26 mouse cellular contexts compared by ENCODE assay signal in genomic region chr10:20326226-20326625, GRCm38 (mm10). TPM values are rescaled to one million over a fixed set of nuclear protein-coding genes. Genes with fewer than 3 reads are reported as not detected.
"Had no signal": no experiment of that assay in that cellular context is flagged by ENCODE, and none has a peak within 500 bp of the region (broad histone marks: within the 10 kb centered on the region; RNA-seq: fewer than 3 reads in every experiment).

No protein-coding gene starts in this region.

- H3K9ac ChIP-seq: embryonic facial prominence, embryonic 12.5 days; embryonic facial prominence, embryonic 13.5 days; embryonic facial prominence, embryonic 15.5 days; forebrain, embryonic 12.5 days; forebrain, embryonic 13.5 days; forebrain, embryonic 15.5 days; forebrain, postnatal 0 days had no signal

- DNase-seq: cerebellum, adult 9-10 months; cerebellum, adult 9-11 months; cerebellum, postnatal 10 days; cerebellum, postnatal 14 days; cerebellum, postnatal 25 days; cerebellum, postnatal 36 days; embryo, embryonic 11 days; forebrain, postnatal 0 days; gastrocnemius, adult 2 months; gastrocnemius, postnatal 10 days; gastrocnemius, postnatal 14 days; gastrocnemius, postnatal 25 days; gastrocnemius, postnatal 36 days; heart, adult 18-20 months; heart, adult 2 months had no signal

- H3K4me3 ChIP-seq: embryonic facial prominence, embryonic 10.5 days; embryonic facial prominence, embryonic 12.5 days; embryonic facial prominence, embryonic 13.5 days; embryonic facial prominence, embryonic 15.5 days; erythroblast, embryonic 14.5 days; forebrain, embryonic 10.5 days; forebrain, embryonic 12.5 days; forebrain, embryonic 13.5 days; forebrain, embryonic 15.5 days; gastrocnemius, adult 2 months; heart, adult 2 months had no signal

- H3K4me1 ChIP-seq: embryonic facial prominence, embryonic 10.5 days; embryonic facial prominence, embryonic 12.5 days; embryonic facial prominence, embryonic 13.5 days; embryonic facial prominence, embryonic 15.5 days; forebrain, embryonic 10.5 days; forebrain, embryonic 12.5 days; forebrain, embryonic 13.5 days; forebrain, embryonic 15.5 days had no signal

- H3K27ac ChIP-seq: embryonic facial prominence, embryonic 10.5 days; embryonic facial prominence, embryonic 12.5 days; embryonic facial prominence, embryonic 13.5 days; embryonic facial prominence, embryonic 15.5 days; forebrain, embryonic 10.5 days; forebrain, embryonic 12.5 days; forebrain, embryonic 13.5 days; forebrain, embryonic 15.5 days; gastrocnemius, adult 2 months; heart, adult 2 months had no signal

- H3K27me3 ChIP-seq: embryonic facial prominence, embryonic 12.5 days; embryonic facial prominence, embryonic 13.5 days; embryonic facial prominence, embryonic 15.5 days; forebrain, embryonic 12.5 days; forebrain, embryonic 13.5 days; forebrain, embryonic 15.5 days had no signal

- H3K9me3 ChIP-seq: embryonic facial prominence, embryonic 10.5 days; embryonic facial prominence, embryonic 12.5 days; embryonic facial prominence, embryonic 13.5 days; embryonic facial prominence, embryonic 15.5 days; forebrain, embryonic 10.5 days; forebrain, embryonic 12.5 days; forebrain, embryonic 13.5 days; forebrain, embryonic 15.5 days had no signal

RNA-seq across cellular contexts. Expression of gene Mtfr2, which starts 21.3 kb away (rescaled TPM):
- total RNA-seq: gastrocnemius, adult 18-20 months; gastrocnemius, adult 2 months; gastrocnemius, adult 8-10 months; gastrocnemius, postnatal 25 days; heart, adult 2 months had no signal
